Mouse (Mus musculus): ENCODE data around the gene Fes.

GRCm38 (mm10) chr7:80342858-80343257, 44.9 kb downstream of the Fes start, which contains the start of gene Hddc3:
- TF ChIP-seq CTCF (IDR thresholded peaks at IDR 0.05; ENCODE audit: extremely low read depth, insufficient read depth, low read length) (peak; percentile 67), POLR2A (IDR thresholded peaks at IDR 0.05; ENCODE audit: extremely low read depth, insufficient read depth, low read length) (peak; percentile 88)

All from cortical plate, adult 2 months (tissue).